Mouse (Mus musculus): ENCODE measurements at regions not wholly inside any gene's neighbourhood (a gene's known extent, or its start where the extent isn't known, plus 50 kb on each side); places are given as distances from the start of the nearest gene placed in this dataset.

DNA sequence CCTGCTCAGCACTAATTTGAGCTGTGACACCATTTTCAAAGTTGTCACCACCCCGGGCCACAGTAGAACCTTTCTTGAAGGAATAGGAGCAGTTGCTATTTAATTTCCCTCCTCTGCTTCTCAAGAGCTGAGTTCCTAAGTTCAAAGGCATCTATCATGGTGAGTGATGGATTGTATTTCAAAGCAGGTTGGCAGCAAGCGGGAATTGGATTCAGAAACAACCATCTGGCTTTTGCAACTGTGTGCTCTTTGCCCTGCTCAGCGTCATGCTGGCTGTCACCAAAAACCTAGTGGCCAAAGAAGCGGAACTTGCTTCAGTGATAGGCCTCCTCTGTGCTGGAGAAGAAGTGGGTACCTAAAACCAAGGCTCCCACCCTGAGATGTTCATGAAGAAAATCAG, 209.6 kb upstream of the Vstm2b start:
- DNase-seq: no peak
- no peak overlapping the region for H3K27ac ChIP-seq (ENCODE audit: insufficient read depth, low read depth, low read length)
- WGBS: 54% methylated on average over 4 of the region's 4 CpGs

DNA sequence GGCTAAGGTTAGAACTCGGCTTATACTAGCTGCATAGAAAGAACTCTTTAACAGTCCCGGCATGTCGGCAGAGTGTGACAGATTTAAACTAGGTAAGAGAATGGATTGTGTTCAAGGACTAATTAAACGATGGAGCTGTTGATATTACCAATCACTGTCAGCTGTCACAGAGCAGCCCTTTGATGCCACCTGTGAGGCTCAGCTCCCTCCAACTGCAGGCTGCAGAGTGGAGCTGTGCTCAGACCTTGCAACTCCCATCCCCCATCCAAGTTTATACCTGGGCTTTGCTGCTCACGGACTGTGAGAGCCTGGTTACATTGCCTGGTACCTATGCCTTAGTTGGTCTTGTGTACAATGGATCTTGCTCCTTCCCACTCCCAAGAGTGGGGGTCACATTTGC, 204.4 kb upstream of the Vstm2b start:
- Histone ChIP-seq H3K27me3 (replicated peaks; ENCODE audit: control insufficient read depth, insufficient read depth, low read length) (no peaks in the 10 kb centered on the region), H3K36me3 (ENCODE audit: control insufficient read depth, insufficient read depth, low read length) (no peaks in the 10 kb centered on the region), H3K27ac (ENCODE audit: insufficient read depth, low read depth, low read length) (no peak overlapping the region), H3K4me1 (ENCODE audit: control insufficient read depth, insufficient read depth, low read length) (peaks cover 6% of the 10 kb centered on the region; the same call in 1 of the 2 replicates), H3K4me3 (ENCODE audit: insufficient read depth, low read depth, low read length) (no peak overlapping the region)
- TF ChIP-seq CTCF (conservative IDR thresholded peaks at IDR 0.05; ENCODE audit: insufficient read depth, insufficient read length, low read depth, low read length) (no peak), POLR2A (IDR thresholded peaks at IDR 0.05; ENCODE audit: low read depth, low read length) (no peak)
- DNase-seq: no peak
- 59% methylated on average over 5 of the region's 5 CpGs for WGBS

More for the DNA sequence above, 209.6 kb upstream of the Vstm2b start:
- Histone ChIP-seq H3K27me3 (replicated peaks; ENCODE audit: control insufficient read depth, insufficient read depth, low read length) (no peaks in the 10 kb centered on the region), H3K4me1 (ENCODE audit: control insufficient read depth, insufficient read depth, low read length) (no peaks in the 10 kb centered on the region), H3K4me3 (ENCODE audit: insufficient read depth, low read depth, low read length) (no peak overlapping the region), H3K36me3 (ENCODE audit: control insufficient read depth, insufficient read depth, low read length) (no peaks in the 10 kb centered on the region)
- no peak; the same call in 1 of the 2 replicates for TF ChIP-seq CTCF (conservative IDR thresholded peaks at IDR 0.05; ENCODE audit: insufficient read depth, insufficient read length, low read depth, low read length)
- no peak for TF ChIP-seq POLR2A (IDR thresholded peaks at IDR 0.05; ENCODE audit: low read depth, low read length)

DNA sequence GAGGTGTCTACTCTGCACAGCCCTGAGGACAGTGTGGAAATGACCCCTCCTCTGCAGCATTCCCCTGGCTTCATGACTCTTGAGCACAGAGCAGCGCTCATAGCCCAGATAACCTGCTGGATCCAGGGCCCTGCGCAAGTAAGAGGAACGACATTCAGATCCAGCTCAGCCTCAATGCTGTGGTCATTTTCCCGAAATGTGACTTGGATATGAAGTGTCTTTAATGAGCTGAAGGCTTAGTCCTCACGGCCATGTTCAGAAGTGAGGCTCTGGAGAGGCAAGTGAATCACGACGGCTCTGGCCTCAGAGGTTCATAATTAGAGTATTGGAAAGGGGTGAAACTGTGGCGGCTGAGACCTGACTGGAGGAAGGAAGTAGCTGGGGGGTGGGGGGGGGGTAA, 200.6 kb upstream of the Vstm2b start:
- WGBS: 77% methylated on average over 8 of the region's 8 CpGs
- H3K36me3 ChIP-seq (ENCODE audit: control insufficient read depth, insufficient read depth, low read length): no peaks in the 10 kb centered on the region
- TF ChIP-seq POLR2A (IDR thresholded peaks at IDR 0.05; ENCODE audit: low read depth, low read length): no peak
- TF ChIP-seq CTCF (conservative IDR thresholded peaks at IDR 0.05; ENCODE audit: insufficient read depth, insufficient read length, low read depth, low read length): no peak
- DNase-seq: no peak
- no peak overlapping the region for H3K4me3 ChIP-seq (ENCODE audit: insufficient read depth, low read depth, low read length)
- H3K27ac ChIP-seq (ENCODE audit: insufficient read depth, low read depth, low read length): no peak overlapping the region
- H3K27me3 ChIP-seq (replicated peaks; ENCODE audit: control insufficient read depth, insufficient read depth, low read length): no peaks in the 10 kb centered on the region
- H3K4me1 ChIP-seq (ENCODE audit: control insufficient read depth, insufficient read depth, low read length): peaks cover 6% of the 10 kb centered on the region; the same call in 1 of the 2 replicates

DNA sequence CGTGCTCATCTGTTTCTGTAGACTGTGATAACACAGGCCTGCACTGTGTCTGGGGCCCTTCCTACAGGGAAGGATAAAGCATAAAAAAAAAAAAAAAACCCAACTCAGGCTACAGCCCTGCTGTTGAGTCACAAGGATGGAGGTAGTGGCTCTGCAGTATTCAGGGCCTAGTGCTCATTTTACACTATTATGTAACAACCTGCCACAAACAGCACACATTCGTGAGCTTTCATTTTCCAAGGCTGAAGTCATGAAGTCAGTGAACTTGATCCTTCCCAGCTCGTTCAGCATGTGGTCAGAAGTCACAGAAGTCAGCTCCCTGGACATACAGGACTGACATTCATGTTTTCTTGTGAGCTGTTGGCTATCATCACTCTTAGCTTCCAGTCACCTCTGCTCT, 199.8 kb upstream of the Vstm2b start:
- no peak overlapping the region for H3K27ac ChIP-seq (ENCODE audit: insufficient read depth, low read depth, low read length)
- no peaks in the 10 kb centered on the region for H3K36me3 ChIP-seq (ENCODE audit: control insufficient read depth, insufficient read depth, low read length)
- no peak overlapping the region for H3K4me3 ChIP-seq (ENCODE audit: insufficient read depth, low read depth, low read length)
- H3K27me3 ChIP-seq (replicated peaks; ENCODE audit: control insufficient read depth, insufficient read depth, low read length): no peaks in the 10 kb centered on the region
- no peak for DNase-seq
- TF ChIP-seq POLR2A (IDR thresholded peaks at IDR 0.05; ENCODE audit: low read depth, low read length) (no peak), CTCF (conservative IDR thresholded peaks at IDR 0.05; ENCODE audit: insufficient read depth, insufficient read length, low read depth, low read length) (no peak)
- H3K4me1 ChIP-seq (ENCODE audit: control insufficient read depth, insufficient read depth, low read length): peaks cover 6% of the 10 kb centered on the region; the same call in 1 of the 2 replicates
- 29% methylated on average over 3 of the region's 3 CpGs for WGBS

DNA sequence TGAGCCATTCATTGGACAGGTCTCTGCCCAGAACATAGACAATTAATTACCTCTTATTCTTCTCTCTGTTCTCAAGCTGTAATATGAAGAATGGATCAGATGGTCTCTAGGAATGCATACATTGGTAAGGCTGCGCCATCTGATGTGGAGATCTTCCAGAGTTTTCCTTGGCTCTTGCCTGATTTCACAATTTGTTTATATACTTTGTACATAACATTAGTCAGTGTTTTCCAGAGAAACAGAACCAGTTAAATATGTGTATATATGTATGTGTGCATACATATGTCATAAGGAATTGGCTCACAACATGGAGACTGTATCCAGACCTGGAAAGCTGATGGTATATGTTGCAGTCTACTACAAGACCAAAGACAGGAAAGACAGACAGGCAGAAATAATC, 198.5 kb upstream of the Vstm2b start:
- no peak overlapping the region for H3K27ac ChIP-seq (ENCODE audit: insufficient read depth, low read depth, low read length)
- no peak for DNase-seq
- 95% methylated on average over 1 of the region's 1 CpGs for WGBS

DNA sequence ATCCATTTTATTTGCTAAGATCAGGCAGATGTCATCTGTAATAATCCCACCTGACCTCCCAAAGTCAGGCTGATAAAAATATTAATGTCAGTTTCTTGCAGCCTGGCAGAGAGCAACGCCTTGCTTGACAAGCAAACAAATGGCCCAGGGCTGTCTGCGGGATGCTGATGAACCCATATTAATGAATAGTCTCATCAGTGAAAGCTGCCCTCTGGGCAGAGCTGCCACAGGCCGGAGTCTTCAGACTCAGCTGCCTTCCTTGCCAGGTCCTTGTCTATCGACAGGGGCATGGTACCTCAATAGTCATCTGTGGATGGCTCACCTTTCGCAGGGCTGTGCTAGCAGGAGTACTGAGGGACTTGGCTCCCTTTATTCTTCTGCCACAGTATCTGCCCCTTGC, 197.5 kb upstream of the Vstm2b start:
- Histone ChIP-seq H3K4me3 (ENCODE audit: insufficient read depth, low read depth, low read length) (no peak overlapping the region), H3K27me3 (replicated peaks; ENCODE audit: control insufficient read depth, insufficient read depth, low read length) (no peaks in the 10 kb centered on the region), H3K27ac (ENCODE audit: insufficient read depth, low read depth, low read length) (no peak overlapping the region), H3K36me3 (ENCODE audit: control insufficient read depth, insufficient read depth, low read length) (no peaks in the 10 kb centered on the region), H3K4me1 (ENCODE audit: control insufficient read depth, insufficient read depth, low read length) (peaks cover 6% of the 10 kb centered on the region; the same call in 1 of the 2 replicates)
- TF ChIP-seq POLR2A (IDR thresholded peaks at IDR 0.05; ENCODE audit: low read depth, low read length) (no peak), CTCF (conservative IDR thresholded peaks at IDR 0.05; ENCODE audit: insufficient read depth, insufficient read length, low read depth, low read length) (no peak)
- no peak for DNase-seq
- 85% methylated on average over 5 of the region's 5 CpGs for WGBS

More for the DNA sequence above, 198.5 kb upstream of the Vstm2b start:
- TF ChIP-seq POLR2A (IDR thresholded peaks at IDR 0.05; ENCODE audit: low read depth, low read length) (no peak), CTCF (conservative IDR thresholded peaks at IDR 0.05; ENCODE audit: insufficient read depth, insufficient read length, low read depth, low read length) (no peak)
- Histone ChIP-seq H3K27me3 (replicated peaks; ENCODE audit: control insufficient read depth, insufficient read depth, low read length) (no peaks in the 10 kb centered on the region), H3K4me1 (ENCODE audit: control insufficient read depth, insufficient read depth, low read length) (peaks cover 6% of the 10 kb centered on the region; the same call in 1 of the 2 replicates), H3K4me3 (ENCODE audit: insufficient read depth, low read depth, low read length) (no peak overlapping the region), H3K36me3 (ENCODE audit: control insufficient read depth, insufficient read depth, low read length) (no peaks in the 10 kb centered on the region)

DNA sequence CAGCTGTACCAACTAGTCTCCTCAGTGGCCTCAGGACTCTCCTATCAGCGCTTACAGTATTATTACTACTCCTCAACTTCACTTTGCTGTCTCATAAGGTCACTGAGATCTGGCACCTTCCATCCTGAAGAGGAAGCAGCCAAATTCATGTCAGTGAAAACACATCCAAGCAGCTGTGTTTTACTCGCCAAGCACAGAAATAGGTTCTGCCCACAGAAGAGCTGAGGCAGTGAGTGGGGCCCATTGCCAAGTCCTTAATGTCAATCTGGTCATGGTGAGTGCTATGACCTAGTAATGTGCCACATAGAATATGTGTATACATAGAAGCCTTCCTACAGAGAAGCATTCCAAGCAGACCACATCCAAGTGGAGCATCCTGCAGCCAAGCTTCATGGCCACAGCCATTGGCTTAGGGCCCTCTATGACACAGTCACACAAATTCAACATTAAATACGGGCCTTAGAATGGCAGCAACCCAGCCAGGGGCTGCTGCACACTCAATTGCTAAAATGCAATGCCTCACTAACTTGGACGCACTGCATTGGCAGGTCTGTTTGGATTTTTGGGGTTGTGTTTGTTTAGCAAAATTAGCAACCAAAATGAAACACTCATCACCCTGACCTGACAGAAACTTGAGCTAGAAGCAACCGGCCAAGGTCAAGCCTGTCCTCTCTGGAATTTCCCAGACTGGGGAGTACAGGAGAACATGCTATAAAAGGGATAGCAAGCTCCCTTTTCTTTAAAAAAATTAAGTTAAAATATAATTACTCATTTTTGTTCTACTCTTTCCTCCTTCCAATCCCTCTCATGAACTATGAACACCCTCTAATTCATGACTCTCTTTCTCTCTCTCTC, 195.7 kb upstream of the Vstm2b start:
- 53% methylated on average over 5 of the region's 5 CpGs for WGBS
- Histone ChIP-seq H3K36me3 (ENCODE audit: control insufficient read depth, insufficient read depth, low read length) (no peaks in the 10 kb centered on the region), H3K27me3 (replicated peaks; ENCODE audit: control insufficient read depth, insufficient read depth, low read length) (no peaks in the 10 kb centered on the region), H3K4me3 (ENCODE audit: insufficient read depth, low read depth, low read length) (no peak overlapping the region), H3K27ac (ENCODE audit: insufficient read depth, low read depth, low read length) (no peak overlapping the region), H3K4me1 (ENCODE audit: control insufficient read depth, insufficient read depth, low read length) (peaks cover 6% of the 10 kb centered on the region; the same call in 1 of the 2 replicates)
- peak; percentile 33 for DNase-seq
- TF ChIP-seq CTCF (conservative IDR thresholded peaks at IDR 0.05; ENCODE audit: insufficient read depth, insufficient read length, low read depth, low read length): no peak
- no peak for TF ChIP-seq POLR2A (IDR thresholded peaks at IDR 0.05; ENCODE audit: low read depth, low read length)
